Mouse (Mus musculus): ENCODE results near the gene Telo2.

Gene Telo2

GRCm38 (mm10) chr17:25100052-25100451 is 15.7 kb downstream of the Telo2 start:
- DNase-seq = no peak

GRCm38 (mm10) chr17:25096221-25096620 is 19.5 kb downstream of the Telo2 start:
- peak; percentile 46 for DNase-seq

GRCm38 (mm10) chr17:25090450-25090849 is 25.3 kb downstream of the Telo2 start:
- no peak for DNase-seq

GRCm38 (mm10) chr17:25089158-25089557 is 26.6 kb downstream of the Telo2 start:
- no peak for DNase-seq

- no peak for DNase-seq
Measured at GRCm38 (mm10) chr17:25086724-25087123, 29.0 kb downstream of the Telo2 start.

GRCm38 (mm10) chr17:25084835-25085385 is 30.9 kb downstream of the Telo2 start:
- DNase-seq = no peak

GRCm38 (mm10) chr17:25083444-25083931 is 32.3 kb downstream of the Telo2 start, which contains the start of gene Tmem204:
TSS of gene Tmem204 (minus strand) at chr17:25083591.
- DNase-seq = no peak

GRCm38 (mm10) chr17:25082887-25083286 is 32.9 kb downstream of the Telo2 start:
- DNase-seq = no peak

GRCm38 (mm10) chr17:25082081-25082847 is 33.5 kb downstream of the Telo2 start:
- DNase-seq = no peak

GRCm38 (mm10) chr17:25080960-25081381 is 34.8 kb downstream of the Telo2 start:
- no peak for DNase-seq

GRCm38 (mm10) chr17:25080210-25080609 is 35.6 kb downstream of the Telo2 start:
- DNase-seq = no peak

- peak; percentile 54 for DNase-seq
Measured at GRCm38 (mm10) chr17:25077771-25078372, 37.9 kb downstream of the Telo2 start.

GRCm38 (mm10) chr17:25076906-25077305 is 38.9 kb downstream of the Telo2 start:
- peak; percentile 26 for DNase-seq

GRCm38 (mm10) chr17:25068690-25069089 is 47.1 kb downstream of the Telo2 start:
- no peak for DNase-seq

GRCm38 (mm10) chr17:25067442-25067851 is 48.3 kb downstream of the Telo2 start:
- no peak for DNase-seq

- DNase-seq = no peak
Measured at GRCm38 (mm10) chr17:25066595-25066994, 49.2 kb downstream of the Telo2 start.

- no peak for DNase-seq
Measured at GRCm38 (mm10) chr17:25065189-25065588, 50.6 kb downstream of the Telo2 start.

- DNase-seq = no peak
Measured at GRCm38 (mm10) chr17:25064351-25064750, 51.4 kb downstream of the Telo2 start.

- no peak for DNase-seq
Measured at GRCm38 (mm10) chr17:25063872-25064271, 51.9 kb downstream of the Telo2 start.

GRCm38 (mm10) chr17:25063261-25063660 is 52.5 kb downstream of the Telo2 start:
- DNase-seq = no peak

- DNase-seq = no peak
Measured at GRCm38 (mm10) chr17:25057041-25057440, 58.7 kb downstream of the Telo2 start.

- no peak for DNase-seq
Measured at GRCm38 (mm10) chr17:25053274-25053673, 62.5 kb downstream of the Telo2 start.

Measured in cerebellum, adult 8-10 months (tissue).